Mouse (Mus musculus): ENCODE data around the gene C1s1.
"Not testable (repeated sequence)": the region's sequence is repeated elsewhere in the genome, so short reads cannot be mapped to it uniquely, and the experiment has no call there.

DNA sequence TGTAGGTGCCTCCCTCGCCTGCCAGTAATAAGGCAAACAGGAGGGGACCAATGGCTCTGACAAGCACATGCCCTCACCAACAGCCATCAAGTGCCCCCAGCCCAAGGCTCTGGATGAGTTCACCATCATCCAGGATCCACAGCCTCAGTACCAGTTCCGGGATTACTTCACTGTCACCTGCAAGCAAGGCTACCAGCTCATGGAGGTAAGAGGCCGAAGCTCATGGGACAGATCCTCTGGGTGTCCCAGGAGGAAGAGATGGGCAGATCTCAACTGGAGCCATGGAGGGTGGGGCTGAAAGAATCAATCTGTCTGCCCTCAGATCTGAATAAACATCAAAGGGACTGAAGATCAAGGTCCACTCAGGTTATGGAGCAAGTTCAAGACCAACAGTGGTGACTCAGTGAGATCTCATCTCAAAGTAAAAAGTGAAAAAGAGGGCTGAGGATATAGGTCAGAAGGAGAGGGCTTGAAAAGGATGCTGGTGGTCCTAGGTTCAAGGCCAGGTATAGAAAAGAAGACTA is 33.1 kb upstream of the C1s1 start:
- not testable (repeated sequence) for TF ChIP-seq CTCF (IDR thresholded peaks at IDR 0.05; ENCODE audit: borderline replicate concordance, insufficient read depth, low read length); POLR2A (IDR thresholded peaks at IDR 0.05; ENCODE audit: low read depth, low read length)
